Mouse (Mus musculus): ENCODE data around the gene Mindy3.

DNA sequence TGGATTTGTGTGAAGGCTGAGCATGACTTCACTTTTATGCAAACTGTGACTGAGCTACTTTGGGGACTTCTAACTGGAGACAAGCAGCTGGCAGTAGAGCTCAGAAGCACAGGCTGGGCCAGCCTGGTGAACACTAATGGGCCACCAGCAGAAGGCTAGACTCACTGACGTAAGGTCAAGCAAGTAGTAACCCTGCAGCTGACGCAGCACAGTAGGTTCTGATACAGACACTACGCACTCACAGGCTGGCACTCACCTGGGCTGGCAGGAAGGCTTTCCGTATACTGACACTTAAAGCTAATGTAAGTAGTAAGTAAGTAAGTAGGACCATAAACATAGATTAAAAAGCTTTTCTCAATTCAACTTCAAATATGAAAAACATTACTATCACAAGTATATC is 30.7 kb downstream of the Mindy3 start:
- TF ChIP-seq CTCF (IDR thresholded peaks at IDR 0.05; ENCODE audit: extremely low read depth, insufficient read depth, insufficient read length, insufficient replicate concordance) (no peak), POLR2A (IDR thresholded peaks at IDR 0.05; ENCODE audit: low read depth, low read length) (no peak)

Measured in spleen, adult 2 months (tissue).